Mouse (Mus musculus) midbrain, embryonic 11.5 days (tissue): ENCODE measurements around the gene Pcyt1a. TPM values are rescaled to one million over a fixed set of nuclear protein-coding genes. Genes with fewer than 3 reads are reported as not detected.

Experiments
- ATAC-seq: fragments of 200-750 bp; cut with Nextera tagmentation; 2 replicates; pipeline ENCODE4 v1.8.0; 2017; ENCODE audit warnings: moderate TSS enrichment, moderate library complexity; ENCODE audit not compliant: low FRiP score
- DNase-seq: peaks from one replicate; pipeline ENCODE4 v3.0.0; 2015; ENCODE audit warnings: low spot score; ENCODE audit errors: missing footprints
- H3K27ac ChIP-seq: fragments of 300-500 bp; sonication (generic); 2 replicates; pipeline ENCODE4 v1.5.1; 2014; ENCODE audit warnings: low read depth, low read length
- H3K27me3 ChIP-seq: fragments of 300-500 bp; sonication (generic); 2 replicates; pipeline ENCODE4 v1.6.1; 2014; ENCODE audit warnings: mild to moderate bottlenecking, low read length, moderate library complexity, mixed read lengths; ENCODE audit not compliant: control insufficient read depth, insufficient read depth
- H3K36me3 ChIP-seq: fragments of 300-500 bp; sonication (generic); 2 replicates; pipeline ENCODE4 v1.6.1; 2014; ENCODE audit warnings: mild to moderate bottlenecking, low read length, moderate library complexity, mixed read lengths; ENCODE audit not compliant: control insufficient read depth, insufficient read depth
- H3K4me1 ChIP-seq: fragments of 300-500 bp; sonication (generic); 2 replicates; pipeline ENCODE4 v1.6.1; 2014; ENCODE audit warnings: low read length; ENCODE audit not compliant: control insufficient read depth, insufficient read depth
- H3K4me2 ChIP-seq: fragments of 300-500 bp; sonication (generic); 2 replicates; pipeline ENCODE4 v1.6.1; 2014; ENCODE audit warnings: mild to moderate bottlenecking, moderate library complexity
- H3K4me3 ChIP-seq: fragments of 300-500 bp; sonication (generic); 2 replicates; pipeline ENCODE4 v1.5.1; 2014; ENCODE audit warnings: low read depth, low read length
- H3K9ac ChIP-seq: fragments of 300-500 bp; sonication (generic); 2 replicates; pipeline ENCODE4 v1.6.1; 2014; ENCODE audit warnings: low read length
- H3K9me3 ChIP-seq: fragments of 300-500 bp; sonication (generic); 2 replicates; pipeline ENCODE4 v1.6.1; 2016; ENCODE audit warnings: low read length; ENCODE audit not compliant: control insufficient read depth
- WGBS: fragments of 180-500 bp; shearing (Covaris S2); extraction: QIAGEN DNeasy Blood & Tissue Kit; methylation state at CpG from one replicate; pipeline ENCODE4 v1.1.7; 2014; 5-methylcytosine and 5-hydroxymethylcytosine counted together
- polyA plus RNA-seq: library from polyadenylated mRNA; unstranded; fragments of >200 nt; fragmentation: Nextera tagmentation; extraction: Ambion mirVana; gene quantifications from 2 replicates; pipeline ENCODE4 v1.2.1, GENCODE M21; 2014

Gene Pcyt1a
- polyA plus RNA-seq, 1 experiment from 2014 or later: 41.6 TPM

DNA sequence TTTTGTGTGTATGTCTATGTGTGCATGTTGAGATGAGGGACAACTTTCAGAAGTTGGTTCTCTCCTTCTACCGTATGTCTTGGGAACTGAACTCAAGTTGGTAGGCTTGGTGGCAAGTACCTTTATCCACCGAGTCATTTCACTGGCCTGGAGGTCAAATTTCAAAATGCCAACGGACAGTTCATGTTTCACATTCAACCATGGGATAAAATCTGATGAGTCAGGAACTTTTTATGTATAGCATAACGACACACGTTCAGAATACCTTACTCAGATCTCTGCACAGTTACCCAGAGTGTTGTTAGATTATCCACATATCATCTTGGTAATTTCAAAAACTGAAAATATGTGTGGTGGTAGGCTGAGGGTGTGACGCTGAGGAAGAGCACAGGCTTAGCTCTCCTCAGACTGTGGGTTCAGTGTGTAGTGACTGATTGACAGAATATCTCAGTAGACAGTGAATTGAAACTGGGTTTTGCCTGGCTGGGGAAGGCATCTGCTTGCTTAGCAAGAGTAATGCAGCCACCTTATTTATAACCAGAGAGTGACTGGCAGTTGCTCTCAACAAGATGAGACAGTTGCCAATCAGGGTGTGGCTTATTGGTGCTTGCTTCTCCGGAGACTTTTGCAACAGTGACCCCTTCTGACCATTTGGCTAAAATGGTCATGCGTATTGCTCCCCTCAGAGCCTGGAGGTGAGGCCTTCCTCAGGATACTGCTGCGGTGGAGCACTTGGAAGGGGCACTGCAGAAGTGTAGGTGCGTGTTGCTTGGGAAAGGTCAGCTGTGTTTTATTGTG is 27.1 kb downstream of the Pcyt1a start:
- ATAC-seq: no peak
- WGBS: 69% methylated on average over 10 of the region's 10 CpGs
- H3K4me3 ChIP-seq: no peak overlapping the region

DNA sequence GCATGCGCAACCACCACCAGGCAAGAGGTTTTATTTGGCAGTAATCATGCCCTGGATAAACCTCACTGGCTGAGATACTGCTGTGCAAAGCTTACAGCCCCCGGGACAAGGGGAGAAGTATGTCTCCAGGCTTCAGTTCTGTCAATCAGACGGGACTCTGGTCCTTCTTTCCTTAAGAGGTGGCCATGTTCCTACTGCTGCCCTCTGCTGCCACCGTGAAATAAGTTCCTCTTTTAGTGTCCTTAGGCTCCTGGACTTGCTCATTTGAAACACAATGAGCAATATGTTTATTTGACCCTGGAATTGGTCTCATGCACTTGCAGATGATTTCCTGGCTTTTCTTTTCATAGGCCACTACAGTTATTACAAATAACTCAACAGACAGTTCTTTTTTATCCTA is 29.8 kb downstream of the Pcyt1a start:
- no peak for ATAC-seq
- 60% methylated on average over 4 of the region's 4 CpGs for WGBS
- H3K36me3 ChIP-seq: no peaks in the 10 kb centered on the region; the same call in 1 of the 2 replicates

More for the DNA sequence above, 27.1 kb downstream of the Pcyt1a start:
- H3K27me3 ChIP-seq: no peaks in the 10 kb centered on the region
- peak; percentile 84 for DNase-seq
- H3K4me1 ChIP-seq: no peaks in the 10 kb centered on the region
- H3K27ac ChIP-seq: no peak overlapping the region
- no peak overlapping the region for H3K4me2 ChIP-seq
- H3K36me3 ChIP-seq: no peaks in the 10 kb centered on the region; the same call in 1 of the 2 replicates
- no peak overlapping the region for H3K9ac ChIP-seq
- H3K9me3 ChIP-seq: no peaks in the 10 kb centered on the region

DNA sequence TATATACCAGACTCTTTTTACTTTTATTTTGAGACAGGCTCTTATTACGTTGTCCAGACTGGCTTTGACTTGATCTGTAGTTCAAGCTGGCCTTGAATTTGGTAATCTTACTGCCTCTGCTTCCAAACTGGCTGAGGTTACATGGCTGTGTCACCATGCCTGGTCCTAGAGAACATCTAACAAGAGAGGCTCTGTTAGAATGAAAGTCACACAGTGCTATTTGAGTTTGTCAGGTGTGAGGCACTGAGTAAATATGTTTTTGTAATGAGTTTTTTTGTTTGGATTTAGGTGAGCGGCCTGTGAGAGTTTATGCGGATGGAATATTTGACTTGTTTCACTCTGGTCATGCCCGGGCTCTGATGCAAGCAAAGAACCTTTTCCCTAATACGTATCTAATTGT is 31.0 kb downstream of the Pcyt1a start:
- no peak overlapping the region for H3K27ac ChIP-seq
- H3K27me3 ChIP-seq: no peaks in the 10 kb centered on the region
- ATAC-seq: no peak
- no peak for DNase-seq
- H3K9ac ChIP-seq: no peak overlapping the region
- H3K36me3 ChIP-seq: no peaks in the 10 kb centered on the region; the same call in 1 of the 2 replicates
- H3K4me3 ChIP-seq: no peak overlapping the region
- no peaks in the 10 kb centered on the region for H3K9me3 ChIP-seq
- H3K4me2 ChIP-seq: no peak overlapping the region
- 94% methylated on average over 5 of the region's 5 CpGs for WGBS
- no peaks in the 10 kb centered on the region for H3K4me1 ChIP-seq

More for the DNA sequence above, 29.8 kb downstream of the Pcyt1a start:
- DNase-seq: no peak
- H3K27me3 ChIP-seq: no peaks in the 10 kb centered on the region
- no peak overlapping the region for H3K4me3 ChIP-seq
- H3K4me1 ChIP-seq: no peaks in the 10 kb centered on the region
- H3K9me3 ChIP-seq: no peaks in the 10 kb centered on the region
- no peak overlapping the region for H3K9ac ChIP-seq
- H3K4me2 ChIP-seq: no peak overlapping the region
- H3K27ac ChIP-seq: no peak overlapping the region

DNA sequence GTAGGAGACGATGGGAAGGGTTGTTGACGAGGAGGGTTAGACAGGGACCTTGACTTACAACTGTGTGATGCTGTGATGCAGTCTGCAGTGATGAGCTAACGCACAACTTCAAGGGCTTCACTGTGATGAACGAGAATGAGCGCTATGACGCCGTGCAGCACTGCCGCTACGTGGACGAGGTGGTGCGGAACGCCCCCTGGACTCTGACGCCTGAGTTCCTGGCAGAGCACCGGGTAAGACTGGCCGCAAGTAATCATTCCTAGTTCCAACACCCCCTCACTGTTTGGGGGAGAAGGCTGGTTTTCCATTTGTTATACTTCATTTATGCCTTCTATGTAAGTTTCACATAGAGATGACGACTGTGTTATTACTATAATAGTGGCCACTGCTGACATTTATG is 32.2 kb downstream of the Pcyt1a start:
- Histone ChIP-seq H3K9me3 (no peaks in the 10 kb centered on the region), H3K4me3 (no peak overlapping the region), H3K27ac (no peak overlapping the region), H3K9ac (no peak overlapping the region), H3K27me3 (no peaks in the 10 kb centered on the region), H3K36me3 (no peaks in the 10 kb centered on the region; the same call in 1 of the 2 replicates), H3K4me2 (no peak overlapping the region), H3K4me1 (no peaks in the 10 kb centered on the region)
- DNase-seq: no peak
- 95% methylated on average over 16 of the region's 16 CpGs for WGBS
- no peak for ATAC-seq

DNA sequence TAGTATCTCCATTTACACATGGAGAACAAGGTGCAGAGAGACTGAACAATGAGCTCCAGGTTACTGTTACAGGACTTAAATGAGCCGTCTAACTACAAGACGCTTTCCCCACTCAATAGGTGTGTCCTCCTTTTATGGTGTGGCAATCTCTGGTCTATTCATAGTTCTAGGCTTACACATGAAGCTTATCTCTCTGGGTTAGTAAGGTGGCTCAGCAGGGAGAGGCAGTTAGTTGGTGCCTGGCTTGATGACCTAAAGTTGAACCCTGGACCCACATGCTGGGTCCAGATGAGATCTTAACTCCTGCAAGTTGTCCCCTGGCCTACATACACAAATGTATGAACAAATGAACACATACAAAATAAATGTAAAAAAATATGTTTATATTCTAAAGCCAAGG is 32.7 kb downstream of the Pcyt1a start:
- H3K9me3 ChIP-seq: no peaks in the 10 kb centered on the region
- no peak for ATAC-seq
- H3K4me2 ChIP-seq: no peak overlapping the region
- H3K27me3 ChIP-seq: no peaks in the 10 kb centered on the region
- DNase-seq: no peak
- no peaks in the 10 kb centered on the region; the same call in 1 of the 2 replicates for H3K36me3 ChIP-seq
- no peak overlapping the region for H3K9ac ChIP-seq
- H3K4me1 ChIP-seq: no peaks in the 10 kb centered on the region
- no peak overlapping the region for H3K27ac ChIP-seq
- WGBS: 97% methylated on average over 2 of the region's 2 CpGs
- H3K4me3 ChIP-seq: no peak overlapping the region

DNA sequence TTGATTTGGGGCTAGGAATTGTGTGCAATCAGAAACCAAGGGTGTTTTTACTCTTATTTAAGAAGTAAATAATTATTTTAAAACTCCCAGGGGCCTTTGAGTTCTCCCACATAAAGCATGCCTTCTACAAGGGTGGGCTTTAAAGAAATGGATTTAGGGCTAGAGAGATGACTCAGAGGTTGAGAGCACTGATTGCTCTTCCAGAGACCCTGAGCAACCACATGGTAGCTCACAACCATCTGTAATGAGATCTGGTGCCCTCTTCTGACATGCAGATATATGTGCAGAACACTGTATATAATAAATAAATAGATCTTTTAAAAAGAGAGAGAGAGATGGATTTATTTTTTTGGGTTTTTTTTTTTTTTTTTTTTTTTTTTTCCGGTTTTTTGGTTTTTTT is 34.2 kb downstream of the Pcyt1a start:
- no peaks in the 10 kb centered on the region for H3K9me3 ChIP-seq
- no peak overlapping the region for H3K9ac ChIP-seq
- H3K27me3 ChIP-seq: no peaks in the 10 kb centered on the region
- DNase-seq (no peak), ATAC-seq (no peak)
- no peak overlapping the region for H3K27ac ChIP-seq
- no peaks in the 10 kb centered on the region; the same call in 1 of the 2 replicates for H3K36me3 ChIP-seq
- no peak overlapping the region for H3K4me2 ChIP-seq
- H3K4me3 ChIP-seq: no peak overlapping the region
- no peaks in the 10 kb centered on the region for H3K4me1 ChIP-seq
- no CpG with 5 or more reads among the region's 1 CpGs for WGBS

DNA sequence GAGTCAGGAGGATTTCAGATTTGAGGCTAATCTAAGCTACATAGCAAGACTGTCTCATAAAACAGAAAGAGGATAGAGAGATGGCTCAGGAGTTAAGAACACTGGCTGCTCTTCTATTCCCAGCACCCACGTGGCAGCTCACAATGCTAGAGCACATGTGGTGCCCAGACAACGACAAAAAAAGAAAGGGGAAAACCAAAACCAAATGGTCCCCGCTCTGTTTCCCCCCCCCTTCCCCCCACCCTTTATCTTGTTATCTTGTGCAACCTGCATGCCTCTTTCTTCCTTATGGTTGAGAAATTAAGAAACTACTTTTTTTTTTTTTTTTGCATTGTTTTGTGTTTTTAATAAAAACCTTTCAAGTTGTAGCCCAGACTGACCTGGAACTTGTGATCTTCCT is 37.8 kb downstream of the Pcyt1a start:
- Histone ChIP-seq H3K36me3 (peaks cover 4% of the 10 kb centered on the region; the same call in 1 of the 2 replicates), H3K27me3 (no peaks in the 10 kb centered on the region), H3K4me3 (no peak overlapping the region), H3K9me3 (no peaks in the 10 kb centered on the region), H3K4me1 (no peaks in the 10 kb centered on the region), H3K27ac (no peak overlapping the region), H3K4me2 (no peak overlapping the region), H3K9ac (no peak overlapping the region)
- WGBS: 91% methylated on average over 3 of the region's 3 CpGs
- ATAC-seq (no peak), DNase-seq (no peak)

DNA sequence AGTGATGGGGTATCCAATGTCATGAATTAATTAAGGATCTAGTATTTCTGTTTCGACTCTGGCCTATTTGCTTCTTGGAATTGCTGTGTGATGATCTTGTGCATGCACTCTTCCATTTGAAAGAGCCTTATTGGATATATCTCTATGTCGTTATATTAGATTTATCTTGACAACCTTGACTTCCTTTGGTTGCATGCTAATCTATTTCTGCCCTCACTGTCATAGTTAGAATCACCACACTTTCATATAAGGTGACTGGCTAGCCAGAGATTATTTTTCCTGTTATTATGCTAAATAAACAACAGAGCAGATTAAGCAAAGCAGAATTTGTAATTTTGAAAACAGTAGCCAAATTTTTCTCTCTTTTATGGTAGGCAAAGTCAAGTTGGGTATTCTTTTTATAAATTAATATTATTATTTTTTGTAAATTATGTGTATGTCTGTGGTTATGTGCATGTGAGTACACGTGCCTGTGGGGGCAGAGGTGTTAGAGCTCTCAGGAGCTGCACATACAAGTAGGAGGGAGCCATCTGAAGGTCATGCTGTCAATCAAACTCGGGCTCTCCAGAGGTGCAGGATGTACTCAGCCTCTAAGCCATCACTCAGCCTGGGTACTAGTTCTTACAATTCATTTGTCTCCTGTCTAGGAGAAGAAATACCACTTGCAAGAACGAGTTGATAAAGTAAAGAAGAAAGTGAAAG is 38.8 kb downstream of the Pcyt1a start:
- no peak overlapping the region for H3K27ac ChIP-seq
- no peaks in the 10 kb centered on the region for H3K27me3 ChIP-seq
- no peak overlapping the region for H3K4me2 ChIP-seq
- no peak overlapping the region for H3K9ac ChIP-seq
- 86% methylated on average over 5 of the region's 5 CpGs for WGBS
- no peaks in the 10 kb centered on the region for H3K9me3 ChIP-seq
- H3K4me1 ChIP-seq: no peaks in the 10 kb centered on the region
- H3K36me3 ChIP-seq: peaks cover 4% of the 10 kb centered on the region; the same call in 1 of the 2 replicates
- ATAC-seq (no peak), DNase-seq (no peak)
- H3K4me3 ChIP-seq: no peak overlapping the region
